In the genomic region with DNA sequence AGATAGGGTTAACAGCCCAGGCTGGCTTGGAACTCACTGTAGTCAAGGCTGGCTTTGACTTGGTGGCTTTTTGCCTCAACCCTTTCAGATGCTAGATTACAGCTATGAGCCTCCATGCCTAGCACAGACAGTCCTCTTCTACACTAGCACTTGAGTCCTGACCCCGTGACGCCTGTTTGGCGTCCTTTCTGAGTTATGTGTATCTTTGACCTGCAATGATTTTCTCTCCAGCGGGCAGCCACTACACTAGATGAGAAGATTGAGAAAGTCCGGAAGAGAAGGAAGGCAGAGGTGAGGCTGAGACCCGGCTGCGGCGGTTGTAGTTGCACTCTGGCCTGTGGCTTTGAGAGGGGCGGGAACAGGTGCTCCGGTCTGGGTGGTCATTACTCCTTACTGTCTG, we compare ENCODE assay signal across 15 mouse cellular contexts.
"Had no signal": no experiment of that assay in that cellular context is flagged by ENCODE, and none has a peak within 500 bp of the region (broad histone marks: within the 10 kb centered on the region; RNA-seq: fewer than 3 reads in every experiment).

No protein-coding gene starts in this region.

- H3K27ac ChIP-seq: neural tube, embryonic 15.5 days; stomach, embryonic 15.5 days; stomach, postnatal 0 days had no signal

- H3K4me2 ChIP-seq: neural tube, embryonic 15.5 days; stomach, embryonic 15.5 days had no signal

- DNase-seq: retina, postnatal 1 day; right cerebral cortex, adult 18-20 months; right cerebral cortex, postnatal 14 days; right cerebral cortex, postnatal 25 days; right cerebral cortex, postnatal 4 days; spleen, adult 18-20 months; thymus, adult 18-20 months; thymus, adult 2 months; thymus, postnatal 14 days; thymus, postnatal 25 days; thymus, postnatal 36 days; thymus, postnatal 4 days had no signal

- H3K4me3 ChIP-seq: neural tube, embryonic 15.5 days; stomach, embryonic 15.5 days had no signal

- H3K27me3 ChIP-seq: neural tube, embryonic 15.5 days; stomach, embryonic 15.5 days had no signal

- H3K9me3 ChIP-seq: neural tube, embryonic 15.5 days; stomach, embryonic 15.5 days had no signal

- H3K9ac ChIP-seq: neural tube, embryonic 15.5 days; stomach, embryonic 15.5 days had no signal
